22 mouse cellular contexts compared by ENCODE assay signal in the genomic region with DNA sequence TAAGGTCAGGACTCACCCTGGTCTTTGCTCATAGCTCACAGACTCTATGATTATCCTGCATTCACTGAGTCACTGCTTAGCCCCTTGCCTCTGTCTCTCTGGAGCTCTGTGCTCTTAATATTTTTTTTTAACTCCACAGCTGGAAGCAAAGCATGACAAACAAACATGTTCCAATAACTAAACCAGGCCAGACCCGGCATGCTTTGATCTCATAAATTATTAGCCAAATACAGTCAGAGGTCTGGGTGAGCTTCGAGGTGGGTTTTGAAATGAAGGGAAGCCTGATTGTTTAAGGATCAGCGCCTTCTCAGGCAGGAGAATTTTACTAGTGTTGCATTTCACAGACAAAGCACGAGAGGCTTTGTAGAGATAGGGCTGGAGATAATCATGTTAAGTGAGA.
DNase-seq lines count a peak whose midpoint lies in the region; ATAC-seq and TF ChIP-seq lines count a peak whose summit lies in the region.
"Had no signal": no experiment of that assay in that cellular context is flagged by ENCODE, and none has a peak within 500 bp of the region (broad histone marks: within the 10 kb centered on the region; RNA-seq: fewer than 3 reads in every experiment).

No protein-coding gene starts in this region.

- H3K9me3 ChIP-seq in kidney, embryonic 16.5 days (ENCODE audit: low read length) = 0 out of 2 replicates have a peak, but pooled peaks cover 3% of the 10 kb centered on the region
- no peaks in the 10 kb centered on the region for H3K9me3 ChIP-seq in midbrain, embryonic 14.5 days (ENCODE audit: control insufficient read depth, low read length)
- no peaks in the 10 kb centered on the region for H3K9me3 ChIP-seq in midbrain, embryonic 11.5 days (ENCODE audit: control insufficient read depth, low read length)
- H3K9me3 ChIP-seq: embryonic facial prominence, embryonic 12.5 days; embryonic facial prominence, embryonic 15.5 days; hindbrain, embryonic 12.5 days had no signal

- H3K4me2 ChIP-seq in kidney, embryonic 16.5 days (replicated peaks; ENCODE audit: low read depth, low read length) = no peak overlapping the region
- H3K4me2 ChIP-seq in midbrain, embryonic 14.5 days (ENCODE audit: low read length) = no peak overlapping the region
- H3K4me2 ChIP-seq in midbrain, embryonic 11.5 days = no peak overlapping the region
- H3K4me2 ChIP-seq: embryonic facial prominence, embryonic 12.5 days; embryonic facial prominence, embryonic 15.5 days; heart, embryonic 11.5 days; hindbrain, embryonic 12.5 days had no signal

- H3K27me3 ChIP-seq in kidney, adult 2 months (replicated peaks; ENCODE audit: control insufficient read depth, insufficient read depth, low read length) = no peaks in the 10 kb centered on the region
- no peaks in the 10 kb centered on the region for H3K27me3 ChIP-seq in kidney, embryonic 16.5 days (ENCODE audit: insufficient read depth, low read length)
- H3K27me3 ChIP-seq in midbrain, embryonic 14.5 days (ENCODE audit: control insufficient read depth, insufficient read depth, low read length) = no peaks in the 10 kb centered on the region
- H3K27me3 ChIP-seq in midbrain, embryonic 11.5 days (ENCODE audit: control insufficient read depth, insufficient read depth, low read length) = no peaks in the 10 kb centered on the region
- H3K27me3 ChIP-seq: embryonic facial prominence, embryonic 12.5 days; embryonic facial prominence, embryonic 15.5 days; hindbrain, embryonic 12.5 days had no signal

- no peak overlapping the region for H3K9ac ChIP-seq in kidney, embryonic 16.5 days (replicated peaks; ENCODE audit: low read length)
- no peak overlapping the region for H3K9ac ChIP-seq in midbrain, embryonic 14.5 days (replicated peaks; ENCODE audit: low read length)
- no peak overlapping the region for H3K9ac ChIP-seq in midbrain, embryonic 11.5 days (ENCODE audit: low read length)
- H3K9ac ChIP-seq: embryonic facial prominence, embryonic 12.5 days; embryonic facial prominence, embryonic 15.5 days; forebrain, postnatal 0 days; hindbrain, embryonic 12.5 days had no signal

- ATAC-seq in kidney, embryonic 16.5 days (ENCODE audit: low FRiP score, low TSS enrichment) = 0 out of 2 replicates have a peak, but pooled peaks have one; percentile 23
- no peak for ATAC-seq in midbrain, embryonic 14.5 days (ENCODE audit: low FRiP score, low TSS enrichment)
- ATAC-seq in midbrain, embryonic 11.5 days (ENCODE audit: low FRiP score) = no peak
- ATAC-seq: forebrain, embryonic 14.5 days; forebrain, postnatal 0 days had no signal

- no peak for TF ChIP-seq POLR2A in kidney, adult 2 months (IDR thresholded peaks at IDR 0.05; ENCODE audit: low read depth, low read length)

- no peaks in the 10 kb centered on the region for H3K36me3 ChIP-seq in kidney, adult 2 months (ENCODE audit: control insufficient read depth, insufficient read depth, low read length)
- H3K36me3 ChIP-seq in kidney, embryonic 16.5 days (ENCODE audit: insufficient read depth, low read length) = no peaks in the 10 kb centered on the region
- no peaks in the 10 kb centered on the region for H3K36me3 ChIP-seq in midbrain, embryonic 14.5 days (ENCODE audit: control insufficient read depth, insufficient read depth, low read length)
- H3K36me3 ChIP-seq in midbrain, embryonic 11.5 days (ENCODE audit: control insufficient read depth, insufficient read depth, low read length) = no peaks in the 10 kb centered on the region
- H3K36me3 ChIP-seq: embryonic facial prominence, embryonic 12.5 days; embryonic facial prominence, embryonic 15.5 days; hindbrain, embryonic 12.5 days had no signal

- no peaks in the 10 kb centered on the region for H3K4me1 ChIP-seq in kidney, adult 2 months (ENCODE audit: control insufficient read depth, insufficient read depth, low read length)
- no peaks in the 10 kb centered on the region for H3K4me1 ChIP-seq in kidney, embryonic 16.5 days (ENCODE audit: insufficient read depth, low read length)
- no peaks in the 10 kb centered on the region for H3K4me1 ChIP-seq in midbrain, embryonic 14.5 days (ENCODE audit: control insufficient read depth, insufficient read depth, low read length)
- no peaks in the 10 kb centered on the region for H3K4me1 ChIP-seq in midbrain, embryonic 11.5 days (ENCODE audit: control insufficient read depth, insufficient read depth, low read length)
- H3K4me1 ChIP-seq: embryonic facial prominence, embryonic 12.5 days; embryonic facial prominence, embryonic 15.5 days; hindbrain, embryonic 12.5 days had no signal

- H3K27ac ChIP-seq in kidney, adult 2 months (ENCODE audit: insufficient read depth, low read depth, low read length) = no peak overlapping the region
- no peak overlapping the region for H3K27ac ChIP-seq in kidney, embryonic 16.5 days (ENCODE audit: low read length)
- H3K27ac ChIP-seq in midbrain, embryonic 14.5 days (replicated peaks; ENCODE audit: low read depth, low read length) = no peak overlapping the region
- H3K27ac ChIP-seq in midbrain, embryonic 11.5 days (ENCODE audit: low read depth, low read length) = no peak overlapping the region
- no peak overlapping the region for H3K27ac ChIP-seq in layer of hippocampus, adult 2 months
- H3K27ac ChIP-seq: embryonic facial prominence, embryonic 12.5 days; embryonic facial prominence, embryonic 15.5 days; gastrocnemius, adult 2 months; hindbrain, embryonic 12.5 days had no signal

- no peak overlapping the region for H3K4me3 ChIP-seq in kidney, adult 2 months (ENCODE audit: insufficient read depth, low read depth, low read length)
- H3K4me3 ChIP-seq in kidney, embryonic 16.5 days (ENCODE audit: low read length) = no peak overlapping the region
- no peak overlapping the region for H3K4me3 ChIP-seq in midbrain, embryonic 14.5 days (replicated peaks; ENCODE audit: low read depth, low read length)
- H3K4me3 ChIP-seq in midbrain, embryonic 11.5 days (ENCODE audit: low read depth, low read length) = no peak overlapping the region
- H3K4me3 ChIP-seq in layer of hippocampus, adult 2 months = no peak overlapping the region
- H3K4me3 ChIP-seq: embryonic facial prominence, embryonic 12.5 days; embryonic facial prominence, embryonic 15.5 days; gastrocnemius, adult 2 months; hindbrain, embryonic 12.5 days had no signal

- WGBS in kidney, adult 2 months = 27% methylated on average over 4 of the region's 4 CpGs
- WGBS in kidney, embryonic 16.5 days = 22% methylated on average over 4 of the region's 4 CpGs
- WGBS in midbrain, embryonic 14.5 days = 32% methylated on average over 4 of the region's 4 CpGs
- WGBS in midbrain, embryonic 11.5 days = 50% methylated on average over 4 of the region's 4 CpGs

- peak; percentile 47 for DNase-seq in kidney, adult 2 months
- DNase-seq in kidney, adult 11 months = no peak
- DNase-seq in kidney, postnatal 10 days = no peak
- DNase-seq in midbrain, embryonic 14.5 days = peak; percentile 4
- DNase-seq in midbrain, embryonic 11.5 days (ENCODE audit: low spot score, missing footprints) = no peak
- no peak for DNase-seq in layer of hippocampus, adult 2 months (ENCODE audit: low spot score in 2 of 2)
- DNase-seq: adrenal gland, postnatal 10 days; adrenal gland, postnatal 36 days; cerebellum, adult 11 months; cerebellum, adult 2 months; cerebellum, adult 9-11 months; cerebellum, postnatal 25 days; forebrain, postnatal 0 days; gastrocnemius, adult 2 months; gastrocnemius, postnatal 14 days; heart, adult 11 months had no signal

- TF ChIP-seq CTCF in kidney, adult 2 months (conservative IDR thresholded peaks at IDR 0.05; ENCODE audit: insufficient read depth, insufficient read length, low read depth, low read length) = no peak
- TF ChIP-seq CTCF in layer of hippocampus, adult 2 months (conservative IDR thresholded peaks at IDR 0.05) = no peak

Comparison
In these comparisons a context has a peak if more than half of its experiments do, and no peak if none do; other contexts are left out.
1. DNase-seq: peak in kidney, adult 2 months (single experiment) and midbrain, embryonic 14.5 days (single experiment); none in kidney, adult 11 months (single experiment), kidney, postnatal 10 days (single experiment), midbrain, embryonic 11.5 days (single experiment) and layer of hippocampus, adult 2 months (0 of 2).